Mouse (Mus musculus) heart, adult 2 months (tissue): Measurements from ENCODE around the gene Fgd6. TPM values are rescaled to one million over a fixed set of nuclear protein-coding genes. Genes with fewer than 3 reads are reported as not detected.

Experiments
- DNase-seq, 2 experiments: peaks; one replicate each; pipeline ENCODE4 v3.0.0; 2021
- H3K27ac ChIP-seq: fragments of 200-600 bp; 2 replicates; pipeline ENCODE4 v1.8.1; 2022
- H3K27me3 ChIP-seq: fragments of 200-500 bp; 2 replicates; pipeline ENCODE4 v1.6.1; 2012; ENCODE audit warnings: mild to moderate bottlenecking, low read length, inconsistent platforms, mixed read lengths; ENCODE audit not compliant: control insufficient read depth, insufficient read depth
- H3K36me3 ChIP-seq: fragments of 200-500 bp; 2 replicates; pipeline ENCODE4 v1.6.1; 2012; ENCODE audit warnings: low read length, inconsistent platforms; ENCODE audit not compliant: control insufficient read depth, insufficient read depth
- H3K4me1 ChIP-seq: fragments of 200-500 bp; 2 replicates; pipeline ENCODE4 v1.6.1; 2011; ENCODE audit warnings: low read length; ENCODE audit not compliant: control insufficient read depth, insufficient read depth
- H3K4me3 ChIP-seq: fragments of 200-600 bp; 2 replicates; pipeline ENCODE4 v1.8.1; 2022
- H3K79me2 ChIP-seq: fragments of 200-500 bp; replicated peaks from 2 replicates; pipeline ENCODE4 v1.6.1; 2012; ENCODE audit warnings: mild to moderate bottlenecking, inconsistent platforms, low read length, moderate library complexity, mixed read lengths; ENCODE audit not compliant: control insufficient read depth, insufficient read depth
- H3K9ac ChIP-seq: fragments of 200-500 bp; 2 replicates; pipeline ENCODE4 v1.6.1; 2012; ENCODE audit warnings: low read depth, mild to moderate bottlenecking, control low read depth, inconsistent platforms, low read length, mixed read lengths
- CTCF ChIP-seq: fragments of 200-600 bp; IDR thresholded peaks from 2 replicates; pipeline ENCODE4 v1.8.1; 2022; ENCODE audit warnings: antibody characterized with exemption, mild to moderate bottlenecking, moderate library complexity
- EP300 ChIP-seq: fragments of 200-500 bp; IDR thresholded peaks from 2 replicates; pipeline ENCODE4 v1.6.1; 2011; ENCODE audit warnings: low read depth, low read length, control low read depth; ENCODE audit not compliant: insufficient read depth
- POLR2A ChIP-seq: fragments of 200-500 bp; IDR thresholded peaks from 2 replicates; pipeline ENCODE4 v1.6.1; 2011; ENCODE audit warnings: mild to moderate bottlenecking, low read depth, low read length, control low read depth; ENCODE audit not compliant: insufficient read depth
- WGBS: fragments of 180-500 bp; shearing (Covaris S2); methylation state at CpG from one replicate; pipeline ENCODE4 v1.1.7; 2018; 5-methylcytosine and 5-hydroxymethylcytosine counted together
- intact Hi-C: fragments of 180-260 bp; cut with DNase I; formaldehyde crosslinking; loops from one replicate; pipeline ENCODE4 v1.15.1; 2025
- polyA plus RNA-seq: library from polyadenylated mRNA; depleted of rRNA; stranded (reverse); fragments of >200 nt; gene quantifications from 2 replicates; pipeline ENCODE4 v1.2.3, GENCODE M21; 2012
- total RNA-seq, 2 experiments: library from RNA; stranded (reverse); gene quantifications; 2 replicates each; pipeline ENCODE4 v1.2.3; 2021

Fgd6 gene
- total and polyA plus RNA-seq, 3 experiments, result 1.9 to 5.8 (median 4.9) TPM

DNA sequence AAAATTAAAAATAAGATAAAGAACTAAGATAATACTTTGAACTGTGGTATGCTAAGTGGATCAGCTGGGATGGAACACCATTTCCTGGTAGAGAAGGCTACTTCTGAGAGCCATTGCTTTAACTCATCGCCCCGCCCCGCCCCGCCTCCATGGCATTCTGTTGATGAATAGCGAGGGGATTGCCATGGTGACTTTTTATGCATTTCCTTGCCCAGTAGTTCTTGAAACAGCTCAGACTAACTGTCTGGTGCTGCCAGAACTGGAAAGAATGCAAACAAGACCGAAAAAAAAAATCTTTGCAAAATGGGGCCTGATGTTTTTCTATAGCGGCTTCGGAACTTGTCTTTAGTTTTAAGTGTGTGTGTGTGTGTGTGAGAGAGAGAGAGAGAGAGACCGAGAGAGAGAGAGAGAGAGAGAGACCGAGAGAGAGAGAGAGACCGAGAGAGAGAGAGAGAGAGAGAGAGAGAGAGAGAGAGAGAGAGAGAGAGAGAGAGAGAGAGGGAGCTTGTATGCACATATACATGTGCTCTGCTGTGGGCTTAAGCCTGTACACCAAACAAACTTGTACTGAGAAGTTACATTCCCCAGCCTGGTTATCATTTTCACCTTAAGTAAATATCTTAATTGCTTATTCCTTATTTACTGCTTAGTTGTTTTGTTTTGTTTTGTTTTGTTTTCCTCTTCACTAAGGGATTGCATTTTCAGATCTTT, 51.7 kb downstream of the Fgd6 start:
- peaks cover under 1% of the 10 kb centered on the region; the same call in 1 of the 2 replicates for H3K36me3 ChIP-seq
- WGBS, result 77% methylated on average over 8 of the region's 11 CpGs

DNA sequence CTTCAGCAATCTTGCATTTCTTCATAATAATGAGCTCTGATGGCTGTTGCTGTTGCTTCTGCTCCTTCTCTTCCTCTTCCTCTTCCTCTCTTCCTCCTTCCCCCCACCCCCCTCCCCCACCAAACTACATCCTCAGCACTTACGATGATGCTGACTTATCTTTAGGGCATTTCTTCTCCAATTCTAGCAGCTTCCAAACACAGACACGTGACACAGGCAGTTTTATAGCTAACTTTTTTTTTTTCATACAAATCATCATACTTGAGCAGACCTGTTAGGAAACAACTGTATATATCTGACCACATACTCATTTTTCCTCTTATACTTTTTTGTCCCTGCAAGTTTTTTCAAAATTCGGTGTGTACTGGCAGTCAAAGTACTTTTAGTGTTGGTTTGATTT, 54.2 kb downstream of the Fgd6 start:
- H3K27me3 ChIP-seq, result no peaks in the 10 kb centered on the region
- no peaks in the 10 kb centered on the region for H3K4me1 ChIP-seq
- intact Hi-C loops, result no loop called here
- no peaks in the 10 kb centered on the region for H3K79me2 ChIP-seq
- no peak overlapping the region for H3K27ac ChIP-seq
- TF ChIP-seq POLR2A (no peak), EP300 (no peak), CTCF (no peak)
- H3K4me3 ChIP-seq, result no peak overlapping the region
- no peaks in the 10 kb centered on the region; the same call in 1 of the 2 replicates for H3K36me3 ChIP-seq
- no peak for DNase-seq
- no peak overlapping the region for H3K9ac ChIP-seq
- 78% methylated on average over 3 of the region's 3 CpGs for WGBS

More for the DNA sequence above, 51.7 kb downstream of the Fgd6 start:
- H3K9ac ChIP-seq, result no peak overlapping the region
- H3K4me1 ChIP-seq, result peaks cover 2% of the 10 kb centered on the region
- H3K79me2 ChIP-seq, result no peaks in the 10 kb centered on the region
- H3K4me3 ChIP-seq, result no peak overlapping the region
- H3K27me3 ChIP-seq, result no peaks in the 10 kb centered on the region
- intact Hi-C loops, result no loop called here
- no peak overlapping the region for H3K27ac ChIP-seq
- DNase-seq, result no peak
- TF ChIP-seq CTCF (no peak), POLR2A (no peak), EP300 (no peak)

- H3K27me3 ChIP-seq, result no peaks in the 10 kb centered on the region
- TF ChIP-seq EP300 (no peak), CTCF (no peak), POLR2A (no peak)
- no peaks in the 10 kb centered on the region; the same call in 1 of the 2 replicates for H3K36me3 ChIP-seq
- WGBS, result 48% methylated on average over 5 of the region's 5 CpGs
- no peak overlapping the region for H3K27ac ChIP-seq
- intact Hi-C loops, result no loop called here
- H3K79me2 ChIP-seq, result no peaks in the 10 kb centered on the region
- no peak for DNase-seq
- peaks cover 3% of the 10 kb centered on the region for H3K4me1 ChIP-seq
- H3K9ac ChIP-seq, result no peak overlapping the region
- H3K4me3 ChIP-seq, result no peak overlapping the region
Observed at GRCm38 (mm10) chr10:94093534-94093933, 57.7 kb downstream of the Fgd6 start.

DNA sequence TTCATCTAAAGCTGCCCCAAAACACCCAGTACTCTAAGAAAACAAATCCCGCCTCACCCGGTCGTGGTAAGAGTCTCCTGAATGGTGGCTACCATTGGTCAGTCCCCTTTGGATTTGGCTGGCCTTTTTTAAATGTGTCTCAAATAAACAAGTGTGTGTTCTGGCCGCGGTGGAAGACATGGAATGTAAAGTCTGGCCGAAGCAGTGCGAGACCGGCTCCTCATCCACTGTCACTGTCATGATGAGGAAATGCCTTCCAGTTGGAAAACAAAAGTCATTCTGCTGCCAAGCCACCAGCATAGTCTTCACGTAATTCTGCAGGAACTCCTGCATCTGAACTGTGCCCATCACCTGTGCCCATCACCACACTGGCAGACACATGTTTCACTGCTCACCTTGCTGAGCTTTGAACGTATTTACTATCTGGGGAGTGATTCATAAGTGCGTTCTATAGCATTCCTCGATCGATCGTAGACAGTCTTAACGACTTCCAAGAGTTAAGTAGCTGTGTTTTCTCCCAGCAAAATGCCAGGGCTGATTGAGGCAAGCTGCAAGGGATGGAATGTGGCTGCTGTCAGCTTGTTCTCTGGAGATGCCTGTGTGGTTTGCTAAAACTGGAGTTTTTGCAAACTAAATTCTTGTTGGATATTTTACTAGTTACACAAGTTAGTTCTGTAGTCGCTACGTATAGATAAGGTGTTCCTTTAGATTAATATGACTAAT, 60.1 kb downstream of the Fgd6 start:
- no peak overlapping the region for H3K4me3 ChIP-seq
- WGBS, result 68% methylated on average over 17 of the region's 17 CpGs

DNA sequence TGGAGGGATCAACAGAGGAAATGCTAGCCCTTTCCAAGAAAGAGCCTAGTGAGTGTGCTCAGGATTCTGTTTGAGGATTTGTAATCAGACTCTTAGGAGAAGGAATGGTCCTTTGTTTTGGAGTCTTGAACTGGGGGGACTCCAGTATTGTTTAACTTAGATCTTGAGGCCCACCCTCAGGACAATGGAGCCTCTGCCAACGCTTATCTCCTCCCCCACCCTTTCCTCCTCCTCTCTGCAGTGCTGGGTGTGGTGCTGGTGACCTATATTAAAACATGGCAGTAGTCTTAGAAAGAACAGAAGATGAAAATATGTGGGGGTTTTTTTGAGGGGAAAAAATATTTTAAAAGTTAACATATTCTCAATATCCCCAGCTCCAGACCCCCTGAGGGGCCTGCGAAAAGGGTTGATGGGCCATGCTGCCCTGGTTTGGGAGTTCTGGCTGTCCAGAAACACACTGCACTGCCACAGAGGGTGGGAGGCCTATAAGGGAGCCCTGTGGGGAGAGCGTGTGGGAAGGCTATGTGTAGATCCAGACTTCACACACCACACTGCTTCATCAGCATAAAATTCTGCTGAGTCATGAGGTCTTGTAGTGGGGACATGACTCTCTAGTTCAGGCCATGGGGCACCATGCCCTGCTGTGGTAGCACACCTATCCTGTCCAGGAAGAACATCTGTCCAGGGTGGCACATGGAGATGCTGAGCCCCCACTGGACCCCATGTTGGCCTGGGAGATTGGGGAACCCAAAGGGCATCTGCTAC, 61.5 kb downstream of the Fgd6 start:
- intact Hi-C loops, result no loop called here
- TF ChIP-seq EP300 (no peak), CTCF (no peak), POLR2A (no peak)
- H3K9ac ChIP-seq, result no peak overlapping the region
- H3K27ac ChIP-seq, result no peak overlapping the region
- H3K4me1 ChIP-seq, result peaks cover 3% of the 10 kb centered on the region
- no peaks in the 10 kb centered on the region for H3K79me2 ChIP-seq
- no peaks in the 10 kb centered on the region; the same call in 1 of the 2 replicates for H3K36me3 ChIP-seq
- 72% methylated on average over 3 of the region's 3 CpGs for whole genome bisulfite sequencing
- no peak for DNase-seq
- H3K4me3 ChIP-seq, result no peak overlapping the region
- H3K27me3 ChIP-seq, result no peaks in the 10 kb centered on the region

More for the DNA sequence above, 60.1 kb downstream of the Fgd6 start:
- DNase-seq, result no peak
- H3K4me1 ChIP-seq, result peaks cover 3% of the 10 kb centered on the region
- H3K79me2 ChIP-seq, result no peaks in the 10 kb centered on the region
- intact Hi-C loops, result no loop called here
- H3K27me3 ChIP-seq, result no peaks in the 10 kb centered on the region
- no peaks in the 10 kb centered on the region; the same call in 1 of the 2 replicates for H3K36me3 ChIP-seq
- H3K27ac ChIP-seq, result no peak overlapping the region
- no peak overlapping the region for H3K9ac ChIP-seq
- TF ChIP-seq POLR2A, result no peak
- no peak for TF ChIP-seq CTCF
- TF ChIP-seq EP300, result no peak

DNA sequence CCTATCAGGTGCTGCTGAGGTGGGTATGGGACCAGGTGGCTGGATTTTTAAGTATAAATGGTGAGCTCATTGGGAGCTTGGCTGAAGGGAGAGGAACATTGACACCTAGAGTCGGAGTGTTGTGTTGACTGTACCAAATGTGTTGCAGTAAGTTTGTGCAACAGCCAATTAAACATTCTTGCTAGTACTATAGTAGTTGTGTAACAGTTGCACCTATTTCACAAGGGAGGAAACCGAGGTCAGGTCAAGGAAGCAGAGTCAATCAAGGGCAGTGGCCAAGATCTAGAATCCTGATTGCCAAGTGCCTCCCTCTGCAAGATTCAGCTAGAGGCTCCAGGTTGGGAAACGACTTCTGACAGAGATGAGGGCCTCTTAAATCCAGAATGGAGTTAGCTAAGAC, 62.3 kb downstream of the Fgd6 start:
- TF ChIP-seq EP300 (no peak), POLR2A (no peak), CTCF (no peak)
- intact Hi-C loops, result no loop called here
- Histone ChIP-seq H3K9ac (no peak overlapping the region), H3K27ac (no peak overlapping the region), H3K4me3 (no peak overlapping the region), H3K79me2 (no peaks in the 10 kb centered on the region), H3K36me3 (no peaks in the 10 kb centered on the region; the same call in 1 of the 2 replicates), H3K4me1 (peaks cover 3% of the 10 kb centered on the region), H3K27me3 (no peaks in the 10 kb centered on the region)
- WGBS, result 66% methylated on average over 3 of the region's 3 CpGs
- DNase-seq, result no peak
